Mouse (Mus musculus) brain, embryonic 14.5 days (tissue): ENCODE measurements around the gene Trappc10.

Experiments used
- CTCF ChIP-seq: fragments of 200-500 bp; IDR thresholded peaks from 2 replicates; pipeline ENCODE4 v1.5.1; 2012; ENCODE audit warnings: inconsistent platforms, mild to moderate bottlenecking, moderate library complexity, borderline replicate concordance; ENCODE audit not compliant: insufficient read depth, insufficient read length; ENCODE audit errors: extremely low read depth
- POLR2A ChIP-seq: fragments of 200-500 bp; IDR thresholded peaks from 2 replicates; pipeline ENCODE4 v1.6.1; 2012; ENCODE audit warnings: mild to moderate bottlenecking, inconsistent platforms, borderline replicate concordance; ENCODE audit not compliant: poor library complexity, insufficient read depth, insufficient read length, severe bottlenecking; ENCODE audit errors: extremely low read depth

DNA sequence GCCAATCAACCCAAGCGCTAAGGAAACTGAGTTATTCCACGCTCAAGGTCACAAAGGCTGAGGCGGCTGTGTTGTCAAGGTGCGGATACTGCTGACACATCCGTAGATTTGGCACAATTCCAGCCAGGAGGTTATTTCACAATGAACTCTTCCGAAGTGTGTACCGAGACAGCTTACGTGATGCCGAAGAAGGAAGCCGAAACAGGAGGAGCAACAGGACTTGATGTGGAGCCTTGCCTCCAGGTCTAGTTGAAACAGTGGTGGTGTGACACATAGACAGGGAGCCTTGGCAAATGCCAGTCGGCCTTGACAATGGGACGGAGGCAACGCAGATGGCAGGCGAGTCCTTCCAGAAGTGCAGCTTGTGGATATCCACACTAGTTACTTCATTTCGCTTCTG is 86.4 kb downstream of the Trappc10 start:
- TF ChIP-seq CTCF (no peak), POLR2A (no peak)
